Mouse (Mus musculus): ENCODE results near the gene Polg2.

GRCm38 (mm10) chr11:106795679-106796078 is 16.3 kb upstream of the Polg2 start:
- no peak for TF ChIP-seq CTCF (IDR thresholded peaks at IDR 0.05; ENCODE audit: borderline replicate concordance, insufficient read depth, low read length)
- TF ChIP-seq POLR2A (IDR thresholded peaks at IDR 0.05; ENCODE audit: low read depth, low read length): no peak

All from embryonic fibroblast, embryonic 13.5 days (primary cell).